Mouse (Mus musculus): ENCODE measurements around the gene Klhl29.

DNA sequence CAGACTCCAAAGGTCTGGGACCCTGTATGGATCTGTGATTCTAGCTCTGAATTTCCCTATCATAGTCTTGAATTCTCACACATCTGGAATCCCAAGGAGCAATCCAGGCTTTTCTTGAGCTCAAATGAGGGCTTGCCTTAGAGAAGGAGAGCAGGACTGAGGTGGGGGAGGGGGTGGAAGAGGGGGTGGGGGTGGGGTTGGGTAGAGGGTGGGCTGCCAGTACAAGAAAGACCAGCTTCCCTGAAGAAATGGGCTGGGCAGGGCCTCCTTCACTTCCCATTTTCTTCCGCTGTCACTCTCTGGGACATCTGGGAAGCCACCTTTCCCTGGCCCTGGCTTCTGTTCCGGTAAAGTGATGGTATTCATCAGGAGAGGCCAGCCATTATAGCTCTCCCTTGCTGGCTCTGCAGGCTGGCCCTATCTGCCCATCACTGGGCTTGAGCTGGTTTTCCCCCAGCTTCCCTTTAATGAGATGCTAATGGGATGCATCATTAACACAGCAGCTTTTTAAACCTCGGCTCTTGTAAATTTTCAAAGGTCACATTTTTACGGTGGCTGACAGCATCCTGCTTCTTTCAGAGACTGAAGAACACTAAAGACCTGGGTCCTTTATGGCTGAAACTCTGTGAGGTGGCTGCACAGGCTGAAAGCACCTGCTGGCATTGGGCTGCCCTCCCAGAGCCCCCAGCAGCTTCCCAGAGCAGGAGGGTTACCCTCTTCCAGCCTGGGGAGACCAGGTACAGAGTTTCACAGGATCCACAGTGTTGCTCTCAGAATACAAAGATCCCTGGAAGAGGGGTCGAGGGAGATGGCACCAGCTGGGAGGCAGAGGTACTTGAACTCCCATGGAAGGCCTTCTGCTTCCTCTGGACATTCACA is 231.3 kb downstream of the Klhl29 start:
- no peak for TF ChIP-seq CTCF (IDR thresholded peaks at IDR 0.05; ENCODE audit: borderline replicate concordance, control insufficient read depth, extremely low read depth, insufficient read depth, low read length, poor library complexity)
- no peak for TF ChIP-seq POLR2A (IDR thresholded peaks at IDR 0.05; ENCODE audit: control insufficient read depth, extremely low read depth, insufficient read depth, low read length, poor library complexity)
